Mouse (Mus musculus): ENCODE measurements around the gene Tas2r119. TPM values are rescaled to one million over a fixed set of nuclear protein-coding genes. Genes with fewer than 3 reads are reported as not detected.
"Not testable (repeated sequence)": the region's sequence is repeated elsewhere in the genome, so short reads cannot be mapped to it uniquely, and the experiment has no call there.

Gene Tas2r119
- polyA plus RNA-seq, 1 experiment from 2014 or later, result not detected

GRCm38 (mm10) chr15:32198561-32198960 is 21.5 kb downstream of the Tas2r119 start:
- no peaks in the 10 kb centered on the region for H3K36me3 ChIP-seq (ENCODE audit: control insufficient read depth, insufficient read depth, low read length)
- no peak overlapping the region for H3K27ac ChIP-seq (ENCODE audit: low read depth, low read length)
- no peaks in the 10 kb centered on the region for H3K9me3 ChIP-seq (ENCODE audit: control insufficient read depth, low read length)
- no peaks in the 10 kb centered on the region for H3K27me3 ChIP-seq (ENCODE audit: control insufficient read depth, insufficient read depth, low read length)
- no peak overlapping the region for H3K4me2 ChIP-seq (ENCODE audit: low read depth)
- DNase-seq (ENCODE audit: low spot score) (no peak), ATAC-seq (ENCODE audit: insufficient read depth, low FRiP score, low TSS enrichment) (no peak)
- no peak overlapping the region for H3K4me3 ChIP-seq (ENCODE audit: low read depth, low read length)
- no peak overlapping the region for H3K9ac ChIP-seq (ENCODE audit: low read length)
- no peaks in the 10 kb centered on the region for H3K4me1 ChIP-seq (ENCODE audit: control insufficient read depth, insufficient read depth, low read length)
- WGBS, result 69% methylated on average over 5 of the region's 5 CpGs

- no peak for DNase-seq (ENCODE audit: low spot score)
- ATAC-seq (ENCODE audit: insufficient read depth, low FRiP score, low TSS enrichment), result no peak
- no peaks in the 10 kb centered on the region for H3K9me3 ChIP-seq (ENCODE audit: control insufficient read depth, low read length)
- H3K4me2 ChIP-seq (ENCODE audit: low read depth), result no peak overlapping the region
- no peak overlapping the region for H3K27ac ChIP-seq (ENCODE audit: low read depth, low read length)
- no peak overlapping the region for H3K9ac ChIP-seq (ENCODE audit: low read length)
- H3K4me3 ChIP-seq (ENCODE audit: low read depth, low read length), result no peak overlapping the region
- H3K36me3 ChIP-seq (ENCODE audit: control insufficient read depth, insufficient read depth, low read length), result no peaks in the 10 kb centered on the region
- WGBS, result 89% methylated on average over 5 of the region's 5 CpGs
- no peaks in the 10 kb centered on the region for H3K4me1 ChIP-seq (ENCODE audit: control insufficient read depth, insufficient read depth, low read length)
- no peaks in the 10 kb centered on the region for H3K27me3 ChIP-seq (ENCODE audit: control insufficient read depth, insufficient read depth, low read length)
Observed at GRCm38 (mm10) chr15:32203242-32203641, 26.2 kb downstream of the Tas2r119 start.

- DNase-seq (ENCODE audit: low spot score) (no peak), ATAC-seq (ENCODE audit: insufficient read depth, low FRiP score, low TSS enrichment) (no peak)
- Histone ChIP-seq H3K9ac (ENCODE audit: low read length) (no peak overlapping the region), H3K9me3 (ENCODE audit: control insufficient read depth, low read length) (no peaks in the 10 kb centered on the region), H3K4me1 (ENCODE audit: control insufficient read depth, insufficient read depth, low read length) (no peaks in the 10 kb centered on the region), H3K4me3 (ENCODE audit: low read depth, low read length) (no peak overlapping the region), H3K4me2 (ENCODE audit: low read depth) (no peak overlapping the region), H3K36me3 (ENCODE audit: control insufficient read depth, insufficient read depth, low read length) (no peaks in the 10 kb centered on the region), H3K27ac (ENCODE audit: low read depth, low read length) (no peak overlapping the region), H3K27me3 (ENCODE audit: control insufficient read depth, insufficient read depth, low read length) (no peaks in the 10 kb centered on the region)
- WGBS, result 95% methylated on average over 10 of the region's 10 CpGs
Observed at GRCm38 (mm10) chr15:32204908-32205307, 27.8 kb downstream of the Tas2r119 start.

GRCm38 (mm10) chr15:32214687-32215086 is 37.6 kb downstream of the Tas2r119 start:
- H3K9me3 ChIP-seq (ENCODE audit: control insufficient read depth, low read length); H3K9ac ChIP-seq (ENCODE audit: low read length); H3K4me3 ChIP-seq (ENCODE audit: low read depth, low read length); H3K4me1 ChIP-seq (ENCODE audit: control insufficient read depth, insufficient read depth, low read length); H3K27me3 ChIP-seq (ENCODE audit: control insufficient read depth, insufficient read depth, low read length); ATAC-seq (ENCODE audit: insufficient read depth, low FRiP score, low TSS enrichment); H3K27ac ChIP-seq (ENCODE audit: low read depth, low read length); H3K4me2 ChIP-seq (ENCODE audit: low read depth); H3K36me3 ChIP-seq (ENCODE audit: control insufficient read depth, insufficient read depth, low read length); DNase-seq (ENCODE audit: low spot score): not testable (repeated sequence)
- WGBS, result 94% methylated on average over 10 of the region's 10 CpGs

- no peaks in the 10 kb centered on the region for H3K36me3 ChIP-seq (ENCODE audit: control insufficient read depth, insufficient read depth, low read length)
Observed at GRCm38 (mm10) chr15:32223028-32223427, 45.9 kb downstream of the Tas2r119 start.

GRCm38 (mm10) chr15:32225394-32225793 is 48.3 kb downstream of the Tas2r119 start:
- ATAC-seq (ENCODE audit: insufficient read depth, low FRiP score, low TSS enrichment), result no peak
- no peaks in the 10 kb centered on the region for H3K9me3 ChIP-seq (ENCODE audit: control insufficient read depth, low read length)
- WGBS, result 96% methylated on average over 3 of the region's 3 CpGs
- no peaks in the 10 kb centered on the region for H3K4me1 ChIP-seq (ENCODE audit: control insufficient read depth, insufficient read depth, low read length)
- no peaks in the 10 kb centered on the region for H3K27me3 ChIP-seq (ENCODE audit: control insufficient read depth, insufficient read depth, low read length)
- H3K27ac ChIP-seq (ENCODE audit: low read depth, low read length), result no peak overlapping the region
- no peak overlapping the region for H3K9ac ChIP-seq (ENCODE audit: low read length)
- no peak overlapping the region for H3K4me3 ChIP-seq (ENCODE audit: low read depth, low read length)
- no peak for DNase-seq (ENCODE audit: low spot score)
- no peaks in the 10 kb centered on the region for H3K36me3 ChIP-seq (ENCODE audit: control insufficient read depth, insufficient read depth, low read length)
- H3K4me2 ChIP-seq (ENCODE audit: low read depth), result no peak overlapping the region

More at GRCm38 (mm10) chr15:32223028-32223427, 45.9 kb downstream of the Tas2r119 start:
- H3K4me3 ChIP-seq (ENCODE audit: low read depth, low read length), result no peak overlapping the region
- DNase-seq (ENCODE audit: low spot score), result no peak
- 93% methylated on average over 7 of the region's 7 CpGs for WGBS
- no peaks in the 10 kb centered on the region for H3K27me3 ChIP-seq (ENCODE audit: control insufficient read depth, insufficient read depth, low read length)
- no peaks in the 10 kb centered on the region for H3K9me3 ChIP-seq (ENCODE audit: control insufficient read depth, low read length)
- no peak overlapping the region for H3K9ac ChIP-seq (ENCODE audit: low read length)
- no peaks in the 10 kb centered on the region for H3K4me1 ChIP-seq (ENCODE audit: control insufficient read depth, insufficient read depth, low read length)
- no peak overlapping the region for H3K4me2 ChIP-seq (ENCODE audit: low read depth)
- no peak overlapping the region for H3K27ac ChIP-seq (ENCODE audit: low read depth, low read length)
- no peak for ATAC-seq (ENCODE audit: insufficient read depth, low FRiP score, low TSS enrichment)

GRCm38 (mm10) chr15:32226381-32226780 is 49.3 kb downstream of the Tas2r119 start:
- WGBS, result 87% methylated on average over 6 of the region's 6 CpGs
- no peak for ATAC-seq (ENCODE audit: insufficient read depth, low FRiP score, low TSS enrichment)
- H3K9ac ChIP-seq (ENCODE audit: low read length), result no peak overlapping the region

GRCm38 (mm10) chr15:32226888-32227395 is 49.9 kb downstream of the Tas2r119 start:
- WGBS, result 94% methylated on average over 7 of the region's 7 CpGs
- no peaks in the 10 kb centered on the region for H3K27me3 ChIP-seq (ENCODE audit: control insufficient read depth, insufficient read depth, low read length)
- H3K36me3 ChIP-seq (ENCODE audit: control insufficient read depth, insufficient read depth, low read length), result no peaks in the 10 kb centered on the region
- no peaks in the 10 kb centered on the region for H3K9me3 ChIP-seq (ENCODE audit: control insufficient read depth, low read length)
- no peaks in the 10 kb centered on the region for H3K4me1 ChIP-seq (ENCODE audit: control insufficient read depth, insufficient read depth, low read length)
- H3K27ac ChIP-seq (ENCODE audit: low read depth, low read length), result no peak overlapping the region
- DNase-seq (ENCODE audit: low spot score) (no peak), ATAC-seq (ENCODE audit: insufficient read depth, low FRiP score, low TSS enrichment) (no peak)
- no peak overlapping the region for H3K4me2 ChIP-seq (ENCODE audit: low read depth)
- no peak overlapping the region for H3K4me3 ChIP-seq (ENCODE audit: low read depth, low read length)
- no peak overlapping the region for H3K9ac ChIP-seq (ENCODE audit: low read length)

More at GRCm38 (mm10) chr15:32226381-32226780, 49.3 kb downstream of the Tas2r119 start:
- H3K4me1 ChIP-seq (ENCODE audit: control insufficient read depth, insufficient read depth, low read length), result no peaks in the 10 kb centered on the region
- no peak overlapping the region for H3K27ac ChIP-seq (ENCODE audit: low read depth, low read length)
- H3K4me3 ChIP-seq (ENCODE audit: low read depth, low read length), result no peak overlapping the region
- no peaks in the 10 kb centered on the region for H3K27me3 ChIP-seq (ENCODE audit: control insufficient read depth, insufficient read depth, low read length)
- H3K4me2 ChIP-seq (ENCODE audit: low read depth), result no peak overlapping the region
- H3K36me3 ChIP-seq (ENCODE audit: control insufficient read depth, insufficient read depth, low read length), result no peaks in the 10 kb centered on the region
- DNase-seq (ENCODE audit: low spot score), result no peak
- H3K9me3 ChIP-seq (ENCODE audit: control insufficient read depth, low read length), result no peaks in the 10 kb centered on the region
